Mouse (Mus musculus) brown adipose tissue, adult 24 weeks (tissue): Measurements from ENCODE around the gene Espnl. TPM values are rescaled to one million over a fixed set of nuclear protein-coding genes. Genes with fewer than 3 reads are reported as not detected.

ENCODE experiments used
- H3K27ac ChIP-seq: fragments of 200-500 bp; replicated peaks from 2 replicates; pipeline ENCODE4 v1.5.1; 2012; ENCODE audit warnings: low read depth, mild to moderate bottlenecking, low read length
- H3K4me1 ChIP-seq: fragments of 200-500 bp; 2 replicates; pipeline ENCODE4 v1.6.1; 2012; ENCODE audit warnings: low read length, mixed read lengths; ENCODE audit not compliant: control insufficient read depth, insufficient read depth, insufficient read length
- H3K4me3 ChIP-seq: fragments of 200-500 bp; 2 replicates; pipeline ENCODE4 v1.5.1; 2012; ENCODE audit warnings: low read depth, mild to moderate bottlenecking, low read length, moderate library complexity; ENCODE audit not compliant: insufficient read depth
- polyA plus RNA-seq: library from polyadenylated mRNA; stranded (reverse); fragments of >200 nt; gene quantifications from 2 replicates; pipeline ENCODE4 v1.2.4, GENCODE M21; 2012; ENCODE audit not compliant: missing spikeins, insufficient read depth, insufficient read length

The Espnl gene
- polyA plus RNA-seq, 1 experiment = not detected

DNA sequence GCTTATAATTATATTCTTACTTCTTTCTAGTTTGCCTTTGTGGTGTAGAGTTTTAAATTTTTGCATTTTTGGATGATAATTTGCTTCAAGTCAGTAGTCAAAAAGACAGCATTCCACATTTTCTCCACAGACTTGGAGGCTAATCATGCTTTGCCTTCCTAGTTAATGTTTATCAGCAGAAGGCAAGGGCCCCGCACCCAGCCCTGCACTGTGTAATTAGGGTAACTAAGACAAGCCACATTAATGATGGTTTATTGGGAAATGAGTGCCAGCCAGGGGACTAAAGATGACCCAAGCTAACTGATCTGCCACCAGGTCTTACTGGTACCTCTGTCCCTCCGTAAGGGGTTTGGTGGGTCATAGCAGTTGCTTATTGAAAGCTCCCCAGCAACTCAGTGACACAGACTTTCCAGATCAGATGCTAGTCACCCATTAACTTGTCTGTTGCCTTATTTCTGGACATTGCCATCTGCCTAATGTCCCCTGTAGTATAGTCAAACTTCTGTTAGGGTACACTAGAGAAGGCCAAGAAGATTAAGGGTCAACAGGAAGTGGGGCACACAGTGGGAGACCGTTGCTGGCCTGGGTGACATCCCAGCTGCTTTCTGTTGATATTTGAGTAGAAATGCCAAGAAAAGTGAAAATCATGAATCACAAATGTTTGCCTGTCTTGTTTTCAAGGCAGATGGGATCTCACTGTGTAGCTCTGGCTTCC is 20.5 kb upstream of the Espnl start:
- no peak overlapping the region for H3K4me3 ChIP-seq
- H3K4me1 ChIP-seq = peaks cover 5% of the 10 kb centered on the region; the same call in 1 of the 2 replicates
- H3K27ac ChIP-seq = no peak overlapping the region

DNA sequence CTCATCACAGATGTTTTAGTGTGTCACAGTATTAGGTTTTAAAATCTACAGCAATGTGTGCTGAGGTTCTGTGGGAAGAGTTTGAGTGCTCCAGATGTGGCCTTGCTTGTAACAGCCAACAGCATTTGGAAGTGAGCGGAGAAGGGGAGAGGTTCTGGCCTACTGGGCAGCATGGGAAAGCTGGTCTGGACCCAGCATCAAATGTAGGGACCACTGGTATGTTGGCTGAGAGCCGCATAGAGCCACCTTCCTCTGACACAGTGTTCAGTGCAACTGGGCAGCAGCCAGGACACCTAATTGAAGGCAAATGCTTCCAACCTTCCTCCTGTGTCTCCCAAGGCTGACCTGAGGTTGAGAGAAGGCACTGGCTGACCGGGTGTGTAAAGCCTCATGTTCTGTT is 19.9 kb upstream of the Espnl start:
- Histone ChIP-seq H3K4me1 (peaks cover 5% of the 10 kb centered on the region; the same call in 1 of the 2 replicates), H3K27ac (no peak overlapping the region), H3K4me3 (no peak overlapping the region)

DNA sequence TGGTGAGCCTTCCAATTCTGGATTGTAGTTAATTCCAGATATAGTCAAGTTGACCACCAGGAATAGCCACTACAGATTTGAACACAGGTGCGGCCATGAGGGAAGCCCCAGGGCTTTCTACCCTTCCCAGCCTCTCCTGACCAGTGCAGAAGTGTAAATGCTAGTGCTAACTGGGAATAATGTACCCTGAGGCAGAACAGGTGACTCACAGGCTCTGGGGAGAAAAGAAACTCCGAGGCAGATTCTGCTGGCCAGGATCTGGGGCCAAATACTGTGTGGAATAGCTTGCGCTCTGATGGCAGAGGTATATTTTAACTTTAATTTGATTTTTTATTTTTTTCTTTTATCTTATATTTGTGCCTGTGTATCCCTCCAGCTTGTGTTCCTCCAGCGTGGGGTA is 17.3 kb upstream of the Espnl start:
- Histone ChIP-seq H3K4me3 (no peak overlapping the region), H3K4me1 (0 out of 2 replicates have a peak, but pooled peaks cover under 1% of the 10 kb centered on the region), H3K27ac (no peak overlapping the region)

DNA sequence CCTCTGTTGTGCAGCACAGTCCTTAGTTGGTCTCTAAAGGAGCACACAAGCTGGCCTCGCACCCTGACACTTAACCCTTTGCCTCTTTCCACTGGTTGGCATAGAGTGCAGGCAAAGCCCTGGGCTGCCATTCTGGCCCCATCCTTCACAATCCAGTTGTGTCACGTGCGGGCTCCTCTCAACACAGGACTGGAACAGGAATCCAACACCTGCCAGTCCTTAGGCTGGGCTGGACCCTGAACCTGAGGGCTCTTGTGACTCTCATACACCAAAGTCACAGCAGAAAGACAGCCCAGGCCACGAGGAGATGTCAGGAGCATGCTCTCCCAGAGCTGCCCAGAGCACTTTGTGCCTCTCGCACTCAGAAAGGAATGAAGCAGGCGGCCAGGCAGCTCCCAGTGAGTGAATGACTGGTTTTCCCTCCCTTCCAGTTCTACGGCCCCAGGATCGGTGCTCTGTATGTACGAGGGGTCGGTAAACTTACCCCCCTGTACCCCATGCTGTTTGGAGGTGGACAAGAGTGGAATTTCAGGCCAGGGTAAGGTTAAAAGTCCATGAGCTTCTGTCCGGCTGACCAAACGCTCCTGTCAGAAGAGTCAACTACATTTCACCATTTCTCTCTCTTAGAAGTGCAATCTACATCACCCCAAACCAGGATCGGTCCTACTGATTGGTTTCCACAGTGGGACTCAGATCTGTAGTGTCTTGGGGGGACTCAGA is 12.3 kb upstream of the Espnl start:
- no peak overlapping the region for H3K4me3 ChIP-seq
- H3K27ac ChIP-seq = no peak overlapping the region
- no peaks in the 10 kb centered on the region for H3K4me1 ChIP-seq

DNA sequence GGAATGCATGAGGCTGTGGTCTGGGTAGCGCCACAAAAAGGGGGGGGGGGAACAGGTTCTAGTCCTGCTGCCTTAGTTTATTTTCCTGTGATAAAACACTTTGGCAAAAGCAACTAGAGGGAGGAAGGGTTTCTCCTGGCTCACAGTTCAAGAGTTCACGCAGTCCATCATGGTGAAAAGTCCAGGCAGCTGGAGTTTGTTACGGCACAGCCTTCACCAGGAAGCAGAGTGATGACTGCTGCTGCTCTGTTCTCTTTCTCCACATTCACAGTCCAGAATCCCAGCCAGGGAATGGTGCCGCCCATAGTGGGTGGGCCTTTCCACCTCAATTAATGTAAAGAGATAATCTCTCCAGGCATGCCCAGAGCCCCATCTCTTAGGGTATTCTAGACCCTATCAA is 9.6 kb upstream of the Espnl start:
- H3K4me1 ChIP-seq = no peaks in the 10 kb centered on the region
- H3K27ac ChIP-seq = no peak overlapping the region
- no peak overlapping the region for H3K4me3 ChIP-seq

DNA sequence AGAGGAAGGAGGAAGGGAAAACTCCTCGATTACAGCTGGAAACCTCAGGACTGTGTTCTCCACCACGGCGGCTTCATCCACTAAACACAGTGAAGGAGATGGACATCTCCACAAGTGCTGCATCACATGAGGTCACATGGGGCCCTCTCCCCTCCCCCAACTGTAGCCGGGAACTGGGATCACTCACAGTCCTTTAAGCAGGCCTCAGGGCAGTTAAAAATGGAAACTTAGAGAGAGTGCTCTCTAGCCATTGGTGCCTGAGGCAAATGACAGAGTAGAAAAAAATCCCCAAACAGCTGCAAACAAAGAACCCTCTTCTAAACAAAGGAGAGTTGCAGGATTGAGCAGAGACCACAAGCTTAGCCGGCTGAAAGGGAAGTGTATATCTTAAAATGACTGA is 8.6 kb upstream of the Espnl start:
- no peaks in the 10 kb centered on the region for H3K4me1 ChIP-seq
- no peak overlapping the region for H3K4me3 ChIP-seq
- H3K27ac ChIP-seq = no peak overlapping the region

DNA sequence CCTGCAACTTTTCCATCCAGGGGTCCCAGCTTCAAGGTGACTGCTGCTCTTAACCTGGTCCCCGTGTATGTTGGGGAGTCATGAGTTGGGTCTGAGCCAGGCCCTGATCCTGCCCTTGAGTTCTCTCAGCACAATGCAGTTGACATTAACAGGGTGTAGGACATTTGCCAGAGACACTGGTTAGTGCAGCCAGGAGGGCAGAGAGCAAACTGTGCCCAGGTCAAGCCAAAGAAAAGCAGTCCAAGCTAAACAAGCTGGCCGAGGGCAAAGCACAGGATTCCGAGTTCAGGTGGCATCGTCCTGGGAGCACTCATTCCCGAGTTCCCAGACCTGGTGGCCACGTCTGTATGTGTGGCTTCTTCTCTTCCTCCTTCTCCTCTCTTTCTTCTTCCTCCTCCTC is 4.2 kb upstream of the Espnl start:
- Histone ChIP-seq H3K4me3 (no peak overlapping the region), H3K4me1 (no peaks in the 10 kb centered on the region), H3K27ac (no peak overlapping the region)

DNA sequence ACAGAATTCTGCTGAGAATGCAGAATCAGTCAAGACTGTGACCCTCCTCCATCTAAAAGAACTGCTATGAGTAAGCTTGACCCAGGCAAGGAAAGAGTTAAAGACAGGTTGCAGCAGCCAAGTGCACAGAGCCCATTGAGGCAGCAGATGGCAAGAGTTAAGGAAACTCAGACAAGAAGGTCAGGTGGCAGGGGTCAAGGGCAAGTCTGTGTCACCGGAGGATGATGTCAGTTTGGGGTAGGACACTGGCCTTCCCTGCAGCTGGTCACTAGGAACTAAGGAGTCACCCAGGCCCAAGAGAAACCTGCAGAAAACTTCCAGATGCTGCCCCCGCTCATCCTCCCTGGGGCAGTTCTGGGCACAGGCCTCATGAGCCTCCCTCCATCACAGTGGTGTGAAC is 2.8 kb downstream of the Espnl start:
- H3K4me1 ChIP-seq = no peaks in the 10 kb centered on the region
- no peak overlapping the region for H3K27ac ChIP-seq
- no peak overlapping the region for H3K4me3 ChIP-seq

DNA sequence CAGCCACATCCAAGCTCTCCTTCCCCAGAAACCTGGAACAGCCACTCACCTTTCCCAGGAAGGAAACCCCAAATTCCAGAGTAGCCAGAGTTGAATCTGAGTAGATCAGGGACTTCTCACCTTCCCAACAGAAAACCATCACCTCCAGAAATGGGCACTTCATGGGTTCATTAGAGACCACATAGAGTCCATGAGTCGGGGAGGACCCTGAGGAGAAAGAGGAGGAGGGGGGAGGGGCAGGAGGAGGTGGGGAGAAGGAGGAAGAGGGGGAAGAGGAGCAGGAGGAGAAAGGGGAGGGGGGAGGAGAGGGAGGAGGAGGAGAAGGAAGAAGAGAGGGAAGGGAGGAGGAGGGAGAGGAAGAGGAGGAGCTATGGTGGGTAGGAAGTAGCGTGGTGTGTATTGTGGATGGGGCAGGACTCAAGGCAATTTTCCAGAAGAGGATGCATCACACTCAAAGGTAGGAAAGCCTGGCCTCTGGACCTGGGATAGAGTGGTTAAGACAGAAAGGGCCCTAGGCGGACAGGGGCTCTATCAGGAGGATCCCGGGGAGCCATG is 3.7 kb downstream of the Espnl start:
- no peak overlapping the region for H3K4me3 ChIP-seq
- H3K27ac ChIP-seq = no peak overlapping the region
- H3K4me1 ChIP-seq = no peaks in the 10 kb centered on the region

DNA sequence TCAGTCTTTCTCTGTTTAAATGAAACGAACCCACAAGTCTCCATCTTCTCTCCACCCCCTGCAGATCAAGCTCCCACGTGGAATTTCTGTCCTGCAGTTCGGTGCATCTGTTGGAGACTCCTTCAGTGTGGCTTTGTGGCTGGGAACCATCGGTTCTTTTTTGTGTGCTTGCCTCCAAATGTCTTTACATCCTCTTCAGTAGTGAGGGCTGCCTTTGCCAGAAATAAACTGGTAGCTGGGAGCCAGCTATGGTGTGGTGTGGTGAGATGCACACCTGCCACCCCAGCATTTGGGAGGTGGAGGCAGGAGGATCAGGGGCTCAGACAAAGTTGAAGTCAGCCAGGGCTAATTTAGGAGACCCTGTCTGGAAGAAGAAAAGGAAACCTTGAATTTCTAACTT is 10.2 kb downstream of the Espnl start:
- Histone ChIP-seq H3K27ac (no peak overlapping the region), H3K4me1 (no peaks in the 10 kb centered on the region), H3K4me3 (no peak overlapping the region)

DNA sequence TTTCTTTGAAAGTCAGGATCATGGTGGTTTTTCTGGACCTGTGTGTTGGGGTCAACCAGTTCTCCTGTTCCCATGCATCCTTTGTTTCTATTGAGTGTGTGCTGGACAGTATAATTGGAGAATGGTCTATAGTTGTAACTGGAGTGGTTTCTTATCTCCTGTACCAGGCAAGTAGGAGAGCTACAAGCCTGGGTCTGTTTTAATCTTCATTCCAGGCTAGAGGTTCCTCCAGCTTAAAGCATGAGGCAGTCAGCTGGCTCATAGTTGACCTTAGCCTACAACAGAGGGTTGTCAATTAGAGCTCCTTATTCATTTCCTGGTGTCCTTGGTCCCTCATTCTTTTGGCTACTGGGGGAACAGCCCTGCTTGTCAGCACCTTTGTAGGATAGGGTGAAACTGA is 11.7 kb downstream of the Espnl start:
- Histone ChIP-seq H3K4me1 (no peaks in the 10 kb centered on the region), H3K4me3 (no peak overlapping the region), H3K27ac (no peak overlapping the region)

DNA sequence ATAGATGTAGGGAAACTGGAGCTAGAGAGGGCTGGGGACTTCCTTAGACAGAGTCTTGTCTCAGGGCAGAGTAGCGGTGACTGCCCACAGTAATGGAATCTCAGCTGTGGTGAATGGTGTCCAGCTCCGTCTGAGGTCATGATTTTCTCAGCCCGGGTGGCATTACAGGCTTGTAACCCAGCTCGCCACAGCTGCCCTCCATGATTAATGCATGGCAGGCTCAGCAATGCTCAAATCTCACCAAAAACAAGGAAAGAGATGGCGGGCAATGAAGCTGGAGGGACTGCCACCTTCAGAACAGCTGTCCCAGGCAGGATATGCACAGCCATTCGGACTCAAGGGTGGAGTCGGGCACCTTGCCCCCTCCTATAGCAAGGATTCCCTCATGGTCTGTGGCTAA is 15.5 kb downstream of the Espnl start:
- no peak overlapping the region for H3K27ac ChIP-seq
- H3K4me3 ChIP-seq = no peak overlapping the region
- H3K4me1 ChIP-seq = no peaks in the 10 kb centered on the region

DNA sequence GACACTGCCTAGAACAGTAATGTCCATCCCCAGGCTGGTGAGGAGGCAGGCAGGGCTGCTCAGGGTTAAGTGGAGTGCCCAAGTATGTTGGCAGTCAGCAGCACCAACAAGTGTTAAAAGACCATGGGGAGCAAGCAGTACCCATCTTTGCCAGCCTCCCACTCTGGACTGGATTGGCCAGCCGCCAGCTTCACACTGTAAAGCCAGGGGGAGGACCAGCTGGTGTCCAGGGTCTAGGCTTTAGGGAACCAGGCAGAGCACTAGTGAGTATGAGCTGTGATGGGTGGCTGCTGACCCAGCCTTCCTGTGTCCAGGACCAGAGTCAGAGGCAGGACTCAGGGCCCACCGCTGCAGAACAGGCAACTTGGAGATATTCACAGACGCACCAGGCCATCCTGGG is 22.1 kb downstream of the Espnl start:
- Histone ChIP-seq H3K4me1 (no peaks in the 10 kb centered on the region), H3K27ac (no peak overlapping the region), H3K4me3 (no peak overlapping the region)

DNA sequence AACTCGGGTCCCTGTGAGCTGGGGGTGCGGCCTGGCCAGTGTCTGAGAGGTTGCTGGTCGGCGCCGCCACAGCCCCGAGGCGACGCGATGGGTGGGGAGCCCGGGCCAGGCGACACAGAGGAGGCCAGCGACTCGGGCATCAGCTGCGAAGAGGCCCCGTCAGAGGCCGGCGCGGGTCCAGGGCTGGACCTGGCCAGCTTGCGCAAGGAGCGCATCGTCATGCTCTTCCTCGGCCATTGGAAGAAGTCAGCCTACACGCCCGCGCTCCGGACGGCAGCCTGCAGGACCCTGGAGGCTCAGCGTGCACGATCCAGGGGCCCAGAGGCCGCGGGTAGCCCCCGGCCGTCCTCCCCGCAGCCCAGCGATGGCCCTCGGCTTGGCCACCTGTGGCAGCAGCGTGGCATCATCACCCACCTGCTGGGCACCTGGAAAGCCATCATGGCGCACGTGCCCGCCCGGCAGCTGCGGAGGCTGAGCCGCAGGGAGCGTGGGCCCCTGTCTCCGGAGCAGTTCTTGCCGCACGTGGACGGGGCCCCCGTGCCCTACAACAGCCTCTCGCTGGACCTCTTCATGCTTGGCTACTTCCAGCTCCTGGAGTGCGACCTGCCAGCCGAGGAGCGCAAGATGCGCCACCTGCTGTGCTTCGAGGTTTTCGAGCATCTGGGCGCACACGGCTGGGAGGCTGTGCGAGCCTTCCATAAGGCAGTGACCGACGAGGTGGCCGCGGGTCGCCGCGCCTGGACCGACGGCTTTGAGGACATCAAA is 23.2 kb downstream of the Espnl start:
- no peak overlapping the region for H3K27ac ChIP-seq
- no peak overlapping the region for H3K4me3 ChIP-seq
- H3K4me1 ChIP-seq = no peaks in the 10 kb centered on the region

DNA sequence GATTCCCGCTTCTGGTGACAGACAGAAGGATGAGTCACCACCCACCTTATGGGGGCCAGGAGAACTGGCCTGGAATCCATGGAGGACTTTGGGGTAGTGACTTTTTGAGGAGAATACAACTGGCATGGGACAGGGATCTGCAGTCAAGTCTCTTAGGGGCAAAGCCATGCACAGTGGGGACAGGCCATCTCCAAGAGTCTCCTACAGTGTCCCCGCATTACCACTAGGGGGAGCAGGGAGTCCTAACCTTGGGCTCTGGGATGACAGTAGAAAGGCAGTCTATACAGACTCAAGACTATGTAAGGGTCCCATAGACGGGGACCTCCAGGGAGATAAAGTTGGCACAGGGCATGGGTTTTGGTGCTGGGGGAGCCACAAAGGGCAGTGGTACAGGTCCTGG is 25.0 kb downstream of the Espnl start:
- no peaks in the 10 kb centered on the region for H3K4me1 ChIP-seq
- no peak overlapping the region for H3K27ac ChIP-seq

More for the DNA sequence above, 25.0 kb downstream of the Espnl start:
- H3K4me3 ChIP-seq = no peak overlapping the region
